Mouse (Mus musculus) kidney, embryonic 14.5 days (tissue): ENCODE measurements around the gene Oxct1. TPM values are rescaled to one million over a fixed set of nuclear protein-coding genes. Genes with fewer than 3 reads are reported as not detected.

Source experiments
- ATAC-seq: fragments of 200-750 bp; cut with Nextera tagmentation; 2 replicates; pipeline ENCODE4 v1.8.0; 2017; ENCODE audit warnings: moderate number of reproducible peaks, mild to moderate bottlenecking, moderate TSS enrichment, moderate library complexity; ENCODE audit not compliant: low FRiP score, low TSS enrichment
- H3K27ac ChIP-seq: fragments of 300-500 bp; sonication (generic); 2 replicates; pipeline ENCODE4 v1.5.1; 2014; ENCODE audit warnings: low read depth, mild to moderate bottlenecking, low read length, moderate library complexity, mixed read lengths
- H3K27me3 ChIP-seq: fragments of 300-500 bp; sonication (generic); 2 replicates; pipeline ENCODE4 v1.6.1; 2014; ENCODE audit warnings: mild to moderate bottlenecking, low read length; ENCODE audit not compliant: control insufficient read depth, insufficient read depth
- H3K36me3 ChIP-seq: fragments of 300-500 bp; sonication (generic); 2 replicates; pipeline ENCODE4 v1.6.1; 2014; ENCODE audit warnings: low read length, mixed read lengths; ENCODE audit not compliant: control insufficient read depth, insufficient read depth
- H3K4me1 ChIP-seq: fragments of 300-500 bp; sonication (generic); 2 replicates; pipeline ENCODE4 v1.6.1; 2014; ENCODE audit warnings: low read length, mixed read lengths; ENCODE audit not compliant: control insufficient read depth, insufficient read depth
- H3K4me2 ChIP-seq: fragments of 300-500 bp; sonication (generic); replicated peaks from 2 replicates; pipeline ENCODE4 v1.6.1; 2014; ENCODE audit warnings: low read depth, mild to moderate bottlenecking, low read length
- H3K4me3 ChIP-seq: fragments of 300-500 bp; sonication (generic); 2 replicates; pipeline ENCODE4 v1.5.1; 2014; ENCODE audit warnings: mild to moderate bottlenecking, low read length
- H3K9ac ChIP-seq: fragments of 300-500 bp; sonication (generic); 2 replicates; pipeline ENCODE4 v1.6.1; 2014; ENCODE audit warnings: low read depth, mild to moderate bottlenecking, low read length, moderate library complexity
- H3K9me3 ChIP-seq: fragments of 300-500 bp; sonication (generic); 2 replicates; pipeline ENCODE4 v1.6.1; 2016; ENCODE audit warnings: low read length; ENCODE audit not compliant: control insufficient read depth
- WGBS: fragments of 180-500 bp; shearing (Covaris S2); extraction: QIAGEN DNeasy Blood & Tissue Kit; methylation state at CpG from one replicate; pipeline ENCODE4 v1.1.7; 2014; 5-methylcytosine and 5-hydroxymethylcytosine counted together
- polyA plus RNA-seq: library from polyadenylated mRNA; unstranded; fragments of >200 nt; fragmentation: Nextera tagmentation; extraction: Ambion mirVana; gene quantifications from 2 replicates; pipeline ENCODE4 v1.2.1, GENCODE M21; 2014

Oxct1 gene
- polyA plus RNA-seq, 1 experiment from 2014 or later, result 254 TPM

DNA sequence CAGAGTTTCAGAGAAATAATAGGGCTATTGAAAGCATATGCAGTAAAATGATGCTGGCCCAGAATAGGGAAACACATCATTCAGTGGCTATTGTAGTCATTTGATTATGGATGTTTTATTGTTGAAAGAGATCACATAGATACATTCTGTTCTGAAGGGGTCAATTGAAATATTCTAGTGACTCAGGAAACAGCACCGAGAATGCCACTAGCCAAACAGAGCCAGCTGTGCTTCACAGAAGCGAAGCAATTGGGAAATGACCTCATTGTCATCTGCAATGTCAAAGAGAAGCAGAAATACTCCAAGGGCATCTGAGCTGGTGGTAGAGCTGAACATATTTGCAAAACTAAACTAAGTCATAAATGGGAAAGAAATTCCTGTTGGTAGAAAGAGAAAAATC, 145.4 kb downstream of the Oxct1 start:
- H3K4me2 ChIP-seq, result no peak overlapping the region
- no peak for ATAC-seq
- 70% methylated on average over 2 of the region's 2 CpGs for WGBS

DNA sequence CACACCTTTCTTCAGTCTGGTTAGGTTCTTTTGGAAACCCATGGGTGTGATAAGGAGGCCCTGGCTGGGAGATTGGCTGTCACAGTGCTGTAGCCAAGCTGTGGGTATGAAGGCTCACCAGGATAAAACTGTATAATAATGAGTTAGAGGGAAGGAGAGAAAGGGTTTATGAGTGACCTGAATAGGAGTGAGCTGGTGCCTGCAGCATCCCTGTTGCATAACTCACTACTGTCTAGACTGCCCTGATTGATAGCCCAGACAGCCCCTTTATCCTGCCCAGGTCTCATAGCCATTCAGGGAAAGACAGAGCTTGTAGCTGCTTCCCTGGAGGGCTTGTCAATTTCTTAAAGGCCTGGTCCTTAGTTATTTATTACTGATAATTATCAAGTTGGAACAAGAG, 171.7 kb downstream of the Oxct1 start:
- Histone ChIP-seq H3K36me3 (no peaks in the 10 kb centered on the region), H3K27ac (no peak overlapping the region), H3K9me3 (no peaks in the 10 kb centered on the region), H3K27me3 (no peaks in the 10 kb centered on the region), H3K4me1 (no peaks in the 10 kb centered on the region), H3K9ac (no peak overlapping the region), H3K4me2 (no peak overlapping the region), H3K4me3 (no peak overlapping the region)
- no peak for ATAC-seq

More for the DNA sequence above, 145.4 kb downstream of the Oxct1 start:
- H3K9ac ChIP-seq, result no peak overlapping the region
- no peak overlapping the region for H3K4me3 ChIP-seq
- no peaks in the 10 kb centered on the region for H3K36me3 ChIP-seq
- no peaks in the 10 kb centered on the region for H3K4me1 ChIP-seq
- no peaks in the 10 kb centered on the region for H3K27me3 ChIP-seq
- H3K27ac ChIP-seq, result no peak overlapping the region
- H3K9me3 ChIP-seq, result no peaks in the 10 kb centered on the region; the same call in 1 of the 2 replicates

Other genes with a start within 250 kb of the Oxct1 start
- 10.2 and 12.7 TPM in 2 replicates for gene Fbxo4, start 46.8 kb upstream of the Oxct1 start, polyA plus RNA-seq
- 25.3 and 51.3 TPM in 2 replicates for gene AW549877, start 30.6 kb upstream of the Oxct1 start, polyA plus RNA-seq